Mouse (Mus musculus) cortical plate, adult 2 months (tissue): ENCODE data around the gene Akna. TPM values are rescaled to one million over a fixed set of nuclear protein-coding genes. Genes with fewer than 3 reads are reported as not detected.

ENCODE experiments used
- H3K27ac ChIP-seq: fragments of 200-500 bp; 2 replicates; pipeline ENCODE4 v1.5.1; 2012; ENCODE audit warnings: low read length, control low read depth, inconsistent platforms; ENCODE audit not compliant: insufficient read depth
- H3K4me1 ChIP-seq: fragments of 200-500 bp; 2 replicates; pipeline ENCODE4 v1.6.1; 2011; ENCODE audit warnings: low read length; ENCODE audit not compliant: control insufficient read depth, insufficient read depth
- H3K4me3 ChIP-seq: fragments of 200-500 bp; 2 replicates; pipeline ENCODE4 v1.5.1; 2011; ENCODE audit warnings: mild to moderate bottlenecking, low read length, control low read depth; ENCODE audit not compliant: insufficient read depth
- CTCF ChIP-seq: fragments of 200-500 bp; IDR thresholded peaks from 2 replicates; pipeline ENCODE4 v1.5.1; 2011; ENCODE audit warnings: mild to moderate bottlenecking, control low read depth, low read length; ENCODE audit not compliant: insufficient read depth; ENCODE audit errors: extremely low read depth
- POLR2A ChIP-seq: fragments of 200-500 bp; IDR thresholded peaks from 2 replicates; pipeline ENCODE4 v1.6.1; 2011; ENCODE audit warnings: mild to moderate bottlenecking, low read length, control low read depth; ENCODE audit not compliant: insufficient read depth; ENCODE audit errors: extremely low read depth
- polyA plus RNA-seq: library from polyadenylated mRNA; depleted of rRNA; stranded (reverse); fragments of >200 nt; gene quantifications from 2 replicates; pipeline ENCODE4 v1.2.3, GENCODE M21; 2012

The Akna gene
- polyA plus RNA-seq, 1 experiment = 1.8 TPM

- no peak overlapping the region for H3K27ac ChIP-seq
- no peak for TF ChIP-seq CTCF
- no peak for TF ChIP-seq POLR2A
- no peaks in the 10 kb centered on the region for H3K4me1 ChIP-seq
- H3K4me3 ChIP-seq = peak overlapping the region; percentile 52
Observed at GRCm38 (mm10) chr4:63410583-63410934, 7.4 kb upstream of the Akna start.

GRCm38 (mm10) chr4:63409908-63410582 is 6.9 kb upstream of the Akna start:
- Histone ChIP-seq H3K4me1 (no peaks in the 10 kb centered on the region), H3K27ac (no peak overlapping the region), H3K4me3 (peak overlapping the region; percentile 52)
- no peak for TF ChIP-seq POLR2A
- no peak for TF ChIP-seq CTCF

GRCm38 (mm10) chr4:63409317-63409907 is 6.3 kb upstream of the Akna start:
- H3K4me3 ChIP-seq = peak overlapping the region; percentile 52
- TF ChIP-seq CTCF = no peak
- no peak for TF ChIP-seq POLR2A
- H3K27ac ChIP-seq = no peak overlapping the region
- no peaks in the 10 kb centered on the region for H3K4me1 ChIP-seq

GRCm38 (mm10) chr4:63408649-63409048 is 5.5 kb upstream of the Akna start:
- Histone ChIP-seq H3K4me3 (no peak overlapping the region), H3K4me1 (no peaks in the 10 kb centered on the region), H3K27ac (no peak overlapping the region)
- TF ChIP-seq POLR2A (no peak), CTCF (peak; percentile 71)

GRCm38 (mm10) chr4:63408247-63408646 is 5.1 kb upstream of the Akna start:
- no peak for TF ChIP-seq CTCF
- TF ChIP-seq POLR2A = no peak
- H3K4me3 ChIP-seq = no peak overlapping the region
- no peak overlapping the region for H3K27ac ChIP-seq
- no peaks in the 10 kb centered on the region for H3K4me1 ChIP-seq

GRCm38 (mm10) chr4:63405683-63406082 is 2.5 kb upstream of the Akna start:
- Histone ChIP-seq H3K4me3 (no peak overlapping the region), H3K27ac (no peak overlapping the region), H3K4me1 (no peaks in the 10 kb centered on the region)
- TF ChIP-seq CTCF = no peak

DNA sequence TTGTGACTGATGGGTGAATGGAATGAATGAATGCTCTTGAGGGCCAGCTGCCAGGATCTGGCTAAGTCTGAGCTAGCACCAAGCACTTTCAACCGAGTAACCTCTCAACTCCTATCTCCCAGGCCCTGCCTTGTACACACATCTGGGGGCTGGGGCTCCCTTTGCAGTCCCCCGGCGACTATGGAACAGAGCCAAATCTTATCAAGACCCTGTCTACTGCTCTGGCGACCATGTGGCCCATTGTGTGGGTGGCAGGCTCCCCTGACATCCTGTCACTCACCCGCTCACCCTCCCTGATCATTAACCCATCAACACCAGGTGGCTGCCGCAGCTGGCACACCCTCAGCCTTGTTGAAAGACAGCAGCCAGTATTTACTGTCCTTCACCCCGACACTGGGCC is 1.9 kb upstream of the Akna start:
- no peaks in the 10 kb centered on the region for H3K4me1 ChIP-seq
- TF ChIP-seq CTCF (no peak), POLR2A (no peak)
- H3K4me3 ChIP-seq = no peak overlapping the region
- no peak overlapping the region for H3K27ac ChIP-seq

- H3K27ac ChIP-seq = no peak overlapping the region
- no peaks in the 10 kb centered on the region for H3K4me1 ChIP-seq
Observed at GRCm38 (mm10) chr4:63404205-63404604, 1.1 kb upstream of the Akna start.

GRCm38 (mm10) chr4:63402558-63402957 is 596 bp downstream of the Akna start:
- no peak for TF ChIP-seq POLR2A
- no peak for TF ChIP-seq CTCF
- Histone ChIP-seq H3K27ac (peak overlapping the region; percentile 90), H3K4me3 (peak overlapping the region; percentile 25), H3K4me1 (no peaks in the 10 kb centered on the region)

More at GRCm38 (mm10) chr4:63404205-63404604, 1.1 kb upstream of the Akna start:
- TF ChIP-seq POLR2A (no peak), CTCF (no peak)
- no peak overlapping the region for H3K4me3 ChIP-seq

GRCm38 (mm10) chr4:63402056-63402455 is 1.1 kb downstream of the Akna start:
- Histone ChIP-seq H3K27ac (no peak overlapping the region), H3K4me1 (no peaks in the 10 kb centered on the region)

DNA sequence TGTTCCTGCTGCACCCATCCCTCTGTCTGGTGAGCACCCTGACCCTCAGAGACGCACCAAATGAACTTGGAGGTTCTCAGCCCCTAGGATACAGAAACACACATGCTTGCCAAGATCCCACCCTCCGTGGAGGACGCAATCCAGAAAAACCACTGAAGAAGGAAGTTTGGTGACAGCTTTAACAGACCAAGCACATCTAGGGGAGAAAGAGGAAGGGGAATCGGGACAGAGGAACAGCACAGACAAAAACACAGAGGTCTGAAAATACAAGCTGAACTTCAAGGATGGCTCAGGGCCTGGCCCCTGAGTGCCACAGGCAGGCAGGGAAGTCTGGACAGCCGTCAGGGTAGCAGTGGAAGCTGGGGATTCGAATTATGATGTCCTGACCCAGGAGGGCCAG is 1.5 kb downstream of the Akna start:
- H3K27ac ChIP-seq = no peak overlapping the region
- TF ChIP-seq CTCF (no peak), POLR2A (no peak)
- H3K4me3 ChIP-seq = no peak overlapping the region
- no peaks in the 10 kb centered on the region for H3K4me1 ChIP-seq

More at GRCm38 (mm10) chr4:63402056-63402455, 1.1 kb downstream of the Akna start:
- H3K4me3 ChIP-seq = no peak overlapping the region; the same call in 1 of the 2 replicates
- TF ChIP-seq CTCF = no peak
- no peak for TF ChIP-seq POLR2A
